Mouse (Mus musculus): ENCODE data around the gene Platr17.

GRCm38 (mm10) chr17:33911813-33912414, 7.0 kb downstream of the Platr17 start:
- TF ChIP-seq GATA1 (IDR thresholded peaks at IDR 0.05; ENCODE audit: low read depth, low read length) (no peak), EP300 (IDR thresholded peaks at IDR 0.05; ENCODE audit: low read depth in 1 of 2, low read length in 2 of 2) (no peak)
